Mouse (Mus musculus) lung, postnatal 0 days (tissue): ENCODE data around the gene Prkcsh. TPM values are rescaled to one million over a fixed set of nuclear protein-coding genes. Genes with fewer than 3 reads are reported as not detected.

Experiments
- ATAC-seq: fragments of 200-750 bp; cut with Nextera tagmentation; 2 replicates; pipeline ENCODE4 v1.8.0; 2017; ENCODE audit warnings: moderate library complexity
- DNase-seq: peaks from one replicate; pipeline ENCODE4 v3.0.0-alpha.2; 2016; ENCODE audit warnings: low spot score
- H3K27ac ChIP-seq: fragments of 300-500 bp; sonication (generic); 2 replicates; pipeline ENCODE4 v1.5.1; 2014; ENCODE audit warnings: antibody characterized with exemption, mild to moderate bottlenecking, low read length, mixed read lengths
- H3K27me3 ChIP-seq: fragments of 300-500 bp; sonication (generic); replicated peaks from 2 replicates; pipeline ENCODE4 v1.6.1; 2014; ENCODE audit warnings: low read length, mixed read lengths; ENCODE audit not compliant: insufficient read depth
- H3K36me3 ChIP-seq: fragments of 300-500 bp; sonication (generic); 2 replicates; pipeline ENCODE4 v1.6.1; 2014; ENCODE audit warnings: low read length, mixed read lengths; ENCODE audit not compliant: insufficient read depth
- H3K4me1 ChIP-seq: fragments of 300-500 bp; sonication (generic); 2 replicates; pipeline ENCODE4 v1.6.1; 2014; ENCODE audit warnings: antibody characterized with exemption, low read depth, low read length, mixed read lengths; ENCODE audit not compliant: insufficient read depth
- H3K4me2 ChIP-seq: fragments of 300-500 bp; sonication (generic); replicated peaks from 2 replicates; pipeline ENCODE4 v1.6.1; 2014; ENCODE audit warnings: low read depth, mild to moderate bottlenecking, low read length, moderate library complexity, mixed read lengths
- H3K4me3 ChIP-seq: fragments of 300-500 bp; sonication (generic); 2 replicates; pipeline ENCODE4 v1.5.1; 2014; ENCODE audit warnings: low read depth, low read length
- H3K9ac ChIP-seq: fragments of 300-500 bp; sonication (generic); replicated peaks from 2 replicates; pipeline ENCODE4 v1.6.1; 2014; ENCODE audit warnings: low read depth, mild to moderate bottlenecking
- H3K9me3 ChIP-seq: fragments of 300-500 bp; sonication (generic); 2 replicates; pipeline ENCODE4 v1.6.1; 2016; ENCODE audit warnings: low read length, mixed read lengths
- CTCF ChIP-seq: IDR thresholded peaks from 2 replicates; pipeline ENCODE4 v1.5.1; 2016; ENCODE audit warnings: antibody characterized with exemption, mild to moderate bottlenecking
- EP300 ChIP-seq: IDR thresholded peaks from 2 replicates; pipeline ENCODE4 v1.6.1; 2016; ENCODE audit warnings: antibody characterized with exemption, mild to moderate bottlenecking, control low read depth
- WGBS: fragments of 180-500 bp; shearing (Covaris S2); extraction: QIAGEN DNeasy Blood & Tissue Kit; methylation state at CpG from one replicate; pipeline ENCODE4 v1.1.7; 2014; 5-methylcytosine and 5-hydroxymethylcytosine counted together
- polyA plus RNA-seq: library from polyadenylated mRNA; unstranded; fragments of >200 nt; fragmentation: Nextera tagmentation; extraction: Ambion mirVana; gene quantifications from 2 replicates; pipeline ENCODE4 v1.2.1, GENCODE M21; 2015

Prkcsh gene
- polyA plus RNA-seq, 1 experiment from 2014 or later = 51.9 TPM

- Histone ChIP-seq H3K9ac (no peak overlapping the region), H3K4me1 (peaks cover 13% of the 10 kb centered on the region), H3K4me2 (no peak overlapping the region), H3K27ac (no peak overlapping the region), H3K27me3 (peaks cover 25% of the 10 kb centered on the region; the same call in 1 of the 2 replicates), H3K4me3 (no peak overlapping the region), H3K36me3 (no peaks in the 10 kb centered on the region), H3K9me3 (no peaks in the 10 kb centered on the region)
- DNase-seq (no peak), ATAC-seq (no peak)
- 71% methylated on average over 4 of the region's 4 CpGs for WGBS
- TF ChIP-seq EP300 (no peak), CTCF (no peak)
Measured at GRCm38 (mm10) chr9:21992227-21992626, 10.4 kb upstream of the Prkcsh start.

GRCm38 (mm10) chr9:21996178-21996867 is 6.3 kb upstream of the Prkcsh start:
- Histone ChIP-seq H3K27ac (no peak overlapping the region), H3K36me3 (no peaks in the 10 kb centered on the region), H3K9ac (no peak overlapping the region), H3K27me3 (peaks cover 10% of the 10 kb centered on the region; the same call in 1 of the 2 replicates), H3K4me3 (no peak overlapping the region), H3K9me3 (no peaks in the 10 kb centered on the region), H3K4me2 (no peak overlapping the region), H3K4me1 (no peaks in the 10 kb centered on the region)
- ATAC-seq = no peak
- no peak for DNase-seq
- 82% methylated on average over 3 of the region's 3 CpGs for WGBS
- TF ChIP-seq EP300 = no peak
- TF ChIP-seq CTCF = no peak

GRCm38 (mm10) chr9:22000296-22000695 is 2.3 kb upstream of the Prkcsh start:
- Histone ChIP-seq H3K27ac (no peak overlapping the region), H3K36me3 (no peaks in the 10 kb centered on the region; the same call in 1 of the 2 replicates), H3K27me3 (no peaks in the 10 kb centered on the region), H3K4me1 (peaks cover 8% of the 10 kb centered on the region; the same call in 1 of the 2 replicates), H3K4me3 (no peak overlapping the region), H3K9me3 (no peaks in the 10 kb centered on the region), H3K9ac (no peak overlapping the region), H3K4me2 (no peak overlapping the region)
- 91% methylated on average over 6 of the region's 6 CpGs for WGBS
- TF ChIP-seq EP300 = no peak
- TF ChIP-seq CTCF = no peak
- ATAC-seq (no peak), DNase-seq (no peak)

- no peak for DNase-seq
- no peak overlapping the region for H3K9ac ChIP-seq
- H3K27me3 ChIP-seq = no peaks in the 10 kb centered on the region
- peak; percentile 14; the same call in 1 of the 2 replicates for TF ChIP-seq CTCF
- TF ChIP-seq EP300 = no peak
- H3K27ac ChIP-seq = no peak overlapping the region
- peaks cover 8% of the 10 kb centered on the region; the same call in 1 of the 2 replicates for H3K4me1 ChIP-seq
- WGBS = 85% methylated on average over 4 of the region's 4 CpGs
- no peak for ATAC-seq
- H3K4me2 ChIP-seq = no peak overlapping the region
- H3K4me3 ChIP-seq = no peak overlapping the region
- no peaks in the 10 kb centered on the region for H3K9me3 ChIP-seq
- H3K36me3 ChIP-seq = no peaks in the 10 kb centered on the region; the same call in none of the 2 replicates
Measured at GRCm38 (mm10) chr9:22001633-22002032, 973 bp upstream of the Prkcsh start.

- Histone ChIP-seq H3K9ac (peak overlapping the region; percentile 43), H3K4me2 (peak overlapping the region; percentile 81), H3K36me3 (peaks cover 9% of the 10 kb centered on the region), H3K4me1 (peaks cover 8% of the 10 kb centered on the region; the same call in 1 of the 2 replicates), H3K27ac (peak overlapping the region; percentile 43; the same call in 1 of the 2 replicates), H3K27me3 (no peaks in the 10 kb centered on the region), H3K4me3 (peak overlapping the region; percentile 67), H3K9me3 (no peaks in the 10 kb centered on the region)
- ATAC-seq = peak; percentile 0; the same call in 1 of the 2 replicates
- no peak for TF ChIP-seq CTCF
- TF ChIP-seq EP300 = no peak
- DNase-seq = no peak
- 0% methylated on average over 18 of the region's 18 CpGs for WGBS
Measured at GRCm38 (mm10) chr9:22003163-22003554, 553 bp downstream of the Prkcsh start.

GRCm38 (mm10) chr9:22004546-22004945 is 1.9 kb downstream of the Prkcsh start:
- WGBS = 90% methylated on average over 12 of the region's 12 CpGs
- Histone ChIP-seq H3K4me3 (no peak overlapping the region), H3K4me1 (peaks cover 8% of the 10 kb centered on the region; the same call in 1 of the 2 replicates), H3K27me3 (no peaks in the 10 kb centered on the region), H3K9ac (no peak overlapping the region), H3K4me2 (no peak overlapping the region), H3K27ac (no peak overlapping the region), H3K9me3 (no peaks in the 10 kb centered on the region), H3K36me3 (peaks cover 18% of the 10 kb centered on the region)
- no peak for DNase-seq
- no peak for ATAC-seq
- TF ChIP-seq EP300 (no peak), CTCF (no peak)
